Mouse (Mus musculus) heart, postnatal 14 days (tissue): ENCODE data around the gene Olfr47. TPM values are rescaled to one million over a fixed set of nuclear protein-coding genes. Genes with fewer than 3 reads are reported as not detected.

Experiments used
- total RNA-seq, 2 experiments: library from RNA; stranded (reverse); gene quantifications; 2 replicates each; pipeline ENCODE4 v1.2.3; 2021

The Olfr47 gene
- total RNA-seq, 2 experiments from 2014 or later, result not detected

Other genes with a start within 250 kb of the Olfr47 start
- gene Olfr441, start 125.2 kb upstream of the Olfr47 start, total RNA-seq, result not detected
- gene Olfr237-ps1, start 85.0 kb upstream of the Olfr47 start, total RNA-seq, result not detected
- not detected for gene Olfr437, start 68.2 kb upstream of the Olfr47 start, total RNA-seq
- not detected for gene Olfr13, start 59.4 kb upstream of the Olfr47 start, total RNA-seq
- not detected for gene Olfr435, start 34.4 kb upstream of the Olfr47 start, total RNA-seq
- not detected for gene Olfr434, start 18.5 kb upstream of the Olfr47 start, total RNA-seq
- gene Arhgef5, start 34.1 kb downstream of the Olfr47 start, total RNA-seq, result 10 to 100 TPM; 15.1 to 16.0 TPM
- not detected for gene Nobox, start 78.0 kb downstream of the Olfr47 start, total RNA-seq